Mouse (Mus musculus) small intestine, adult 2 months (tissue): ENCODE data around the gene Rp9.

Experiments used
- CTCF ChIP-seq: fragments of 200-500 bp; IDR thresholded peaks from 2 replicates; pipeline ENCODE4 v1.5.1; 2012; ENCODE audit warnings: low read depth, mild to moderate bottlenecking, control low read depth, inconsistent platforms, low read length, moderate library complexity, mixed read lengths; ENCODE audit not compliant: insufficient replicate concordance, insufficient read length; ENCODE audit errors: extremely low read depth
- POLR2A ChIP-seq: fragments of 200-500 bp; IDR thresholded peaks from 2 replicates; pipeline ENCODE4 v1.6.1; 2012; ENCODE audit warnings: low read depth, mild to moderate bottlenecking, control low read depth, inconsistent platforms, low read length, moderate library complexity

DNA sequence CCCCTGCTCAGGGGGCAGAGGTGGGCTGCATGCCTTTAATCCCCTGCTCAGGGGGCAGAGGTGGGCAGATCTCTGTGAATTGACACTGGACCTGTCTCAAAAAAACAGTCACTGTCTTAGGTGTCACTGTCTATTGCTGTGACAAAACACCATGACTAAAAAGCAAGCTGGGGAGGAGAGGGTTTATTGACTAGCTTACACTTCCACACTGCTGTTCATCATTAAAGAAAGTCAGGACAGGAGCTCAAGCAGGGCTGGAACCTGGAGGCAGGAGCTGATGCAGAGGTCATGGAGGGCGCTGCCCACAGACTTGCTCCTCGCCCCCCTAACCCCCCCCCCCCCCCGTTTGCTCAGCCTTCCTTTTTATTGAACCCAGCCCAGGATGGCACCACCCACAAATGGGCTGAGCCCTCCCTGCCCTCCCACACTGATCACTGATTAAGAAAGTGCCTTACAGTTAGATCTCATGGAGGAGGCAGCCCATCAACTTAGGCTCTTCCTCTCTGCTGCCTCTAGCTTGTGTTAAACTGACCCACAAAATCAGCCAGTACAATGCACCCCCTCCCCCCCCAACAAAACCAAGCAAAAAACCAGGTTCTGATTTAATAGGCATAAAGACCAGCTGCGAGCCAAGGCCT lies 41.4 kb downstream of the Rp9 start:
- TF ChIP-seq CTCF, result no peak
- no peak for TF ChIP-seq POLR2A
